Mouse (Mus musculus) stomach, postnatal 0 days (tissue): ENCODE data around the gene Srgap2. TPM values are rescaled to one million over a fixed set of nuclear protein-coding genes. Genes with fewer than 3 reads are reported as not detected.
"Not testable (repeated sequence)": the region's sequence is repeated elsewhere in the genome, so short reads cannot be mapped to it uniquely, and the experiment has no call there.

Experiments used
- ATAC-seq: fragments of 200-750 bp; cut with Nextera tagmentation; 2 replicates; pipeline ENCODE4 v1.8.0; 2017; ENCODE audit not compliant: low FRiP score, low TSS enrichment
- DNase-seq: peaks from one replicate; pipeline ENCODE4 v3.0.0-alpha.2; 2016; ENCODE audit warnings: low spot score
- H3K27ac ChIP-seq: fragments of 300-500 bp; sonication (generic); replicated peaks from 2 replicates; pipeline ENCODE4 v1.5.1; 2014; ENCODE audit warnings: mild to moderate bottlenecking, control low read depth
- H3K27me3 ChIP-seq: fragments of 300-500 bp; sonication (generic); 2 replicates; pipeline ENCODE4 v1.6.1; 2014; ENCODE audit warnings: low read length; ENCODE audit not compliant: control insufficient read depth, insufficient read depth
- H3K36me3 ChIP-seq: fragments of 300-500 bp; sonication (generic); 2 replicates; pipeline ENCODE4 v1.6.1; 2014; ENCODE audit warnings: low read length, mixed read lengths; ENCODE audit not compliant: control insufficient read depth, insufficient read depth
- H3K4me1 ChIP-seq: fragments of 300-500 bp; sonication (generic); replicated peaks from 2 replicates; pipeline ENCODE4 v1.6.1; 2014; ENCODE audit warnings: antibody characterized with exemption; ENCODE audit not compliant: control insufficient read depth, insufficient read depth
- H3K4me2 ChIP-seq: fragments of 300-500 bp; sonication (generic); replicated peaks from 2 replicates; pipeline ENCODE4 v1.6.1; 2014; ENCODE audit warnings: low read depth, mild to moderate bottlenecking, control low read depth, moderate library complexity
- H3K4me3 ChIP-seq: fragments of 300-500 bp; sonication (generic); 2 replicates; pipeline ENCODE4 v1.5.1; 2014; ENCODE audit warnings: low read depth, low read length, control low read depth
- H3K9ac ChIP-seq: fragments of 300-500 bp; sonication (generic); 2 replicates; pipeline ENCODE4 v1.6.1; 2014; ENCODE audit warnings: mild to moderate bottlenecking, low read length, control low read depth, mixed read lengths
- H3K9me3 ChIP-seq: fragments of 300-500 bp; sonication (generic); 2 replicates; pipeline ENCODE4 v1.6.1; 2016; ENCODE audit warnings: low read length; ENCODE audit not compliant: control insufficient read depth
- CTCF ChIP-seq: IDR thresholded peaks from 2 replicates; pipeline ENCODE4 v1.5.1; 2016; ENCODE audit warnings: antibody characterized with exemption, low read depth, mild to moderate bottlenecking, moderate library complexity
- EP300 ChIP-seq: optimal IDR thresholded peaks from 2 replicates; pipeline ENCODE3; 2016; ENCODE audit warnings: antibody characterized with exemption
- WGBS: fragments of 180-500 bp; shearing (Covaris S2); extraction: QIAGEN DNeasy Blood & Tissue Kit; methylation state at CpG from one replicate; pipeline ENCODE4 v1.1.7; 2014; 5-methylcytosine and 5-hydroxymethylcytosine counted together
- polyA plus RNA-seq: library from polyadenylated mRNA; unstranded; fragments of >200 nt; fragmentation: Nextera tagmentation; extraction: Ambion mirVana; gene quantifications from 2 replicates; pipeline ENCODE4 v1.2.1, GENCODE M21; 2015

Srgap2 gene
- polyA plus RNA-seq, 1 experiment from 2014 or later: 7.7 TPM

DNA sequence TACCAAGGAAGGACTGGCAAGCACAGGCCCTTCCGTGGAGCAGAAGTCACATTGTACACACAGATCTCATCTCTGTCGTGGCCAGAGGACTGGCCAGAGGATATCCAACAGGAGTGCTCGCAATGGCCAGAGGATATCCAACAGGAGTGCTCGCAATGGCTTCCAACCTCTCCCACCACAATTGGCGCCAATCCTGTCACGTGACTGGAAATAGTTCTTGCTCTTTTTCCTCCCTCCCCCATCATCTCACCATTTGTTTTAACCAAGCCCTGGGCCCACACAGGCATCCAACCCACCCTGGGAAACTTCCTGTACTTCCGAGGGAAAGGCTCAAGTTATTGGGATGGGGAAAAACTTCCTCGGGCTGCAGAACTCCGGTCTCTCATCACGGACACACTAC lies 258.4 kb downstream of the Srgap2 start:
- DNase-seq (no peak), ATAC-seq (no peak)
- Histone ChIP-seq H3K4me1 (no peaks in the 10 kb centered on the region), H3K4me2 (no peak overlapping the region), H3K36me3 (peaks cover 6% of the 10 kb centered on the region; the same call in 1 of the 2 replicates), H3K9ac (no peak overlapping the region), H3K27me3 (no peaks in the 10 kb centered on the region), H3K4me3 (no peak overlapping the region), H3K27ac (no peak overlapping the region), H3K9me3 (no peaks in the 10 kb centered on the region)
- TF ChIP-seq CTCF (no peak), EP300 (no peak)
- WGBS: 81% methylated on average over 10 of the region's 10 CpGs

DNA sequence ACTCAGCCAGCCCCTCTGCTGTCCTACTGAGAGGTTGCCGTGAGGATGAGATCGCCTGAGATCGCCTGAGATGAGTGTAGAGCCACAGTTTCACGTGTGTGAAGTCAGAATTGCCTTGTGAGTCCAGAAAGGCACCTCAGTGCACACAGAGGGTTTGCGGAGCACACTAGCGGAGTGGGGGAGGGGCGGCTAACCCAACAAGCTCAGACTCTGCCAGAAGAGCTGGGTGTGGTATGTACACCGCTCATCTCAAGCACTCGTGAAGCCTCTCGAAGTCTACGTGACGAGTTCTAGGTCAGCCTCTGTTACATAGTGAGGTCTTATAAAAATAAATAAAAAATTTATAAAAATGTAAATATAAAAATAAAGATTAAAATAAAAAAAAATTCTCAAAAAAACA lies 263.2 kb downstream of the Srgap2 start:
- no peaks in the 10 kb centered on the region for H3K27me3 ChIP-seq
- ATAC-seq (no peak), DNase-seq (no peak)
- TF ChIP-seq EP300 (no peak), CTCF (no peak)
- H3K9ac ChIP-seq: no peak overlapping the region
- 69% methylated on average over 12 of the region's 12 CpGs for WGBS
- H3K4me3 ChIP-seq: no peak overlapping the region
- no peaks in the 10 kb centered on the region for H3K4me1 ChIP-seq
- H3K9me3 ChIP-seq: no peaks in the 10 kb centered on the region
- no peaks in the 10 kb centered on the region for H3K36me3 ChIP-seq
- no peak overlapping the region for H3K4me2 ChIP-seq
- H3K27ac ChIP-seq: no peak overlapping the region

DNA sequence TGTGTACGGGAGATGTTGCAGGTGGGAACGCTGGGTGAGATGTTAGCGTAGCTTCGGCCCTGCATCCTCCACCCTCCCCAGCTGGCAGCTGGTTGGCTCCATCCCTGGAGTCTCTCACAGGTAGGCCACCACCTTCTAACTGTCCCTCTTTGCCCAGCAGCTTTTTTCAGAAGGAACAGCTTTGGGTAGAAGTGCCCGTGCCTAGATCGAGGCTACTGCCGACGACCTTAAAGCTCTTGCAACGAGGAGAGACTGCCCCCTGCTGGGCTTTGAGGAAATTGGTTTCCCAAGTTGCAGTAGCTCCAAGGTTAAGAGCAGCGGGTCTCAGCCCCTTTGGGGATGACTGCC lies 266.9 kb downstream of the Srgap2 start:
- WGBS: 36% methylated on average over 10 of the region's 10 CpGs
- TF ChIP-seq CTCF (peak; percentile 95), EP300 (no peak)
- no peaks in the 10 kb centered on the region for H3K9me3 ChIP-seq
- peak; percentile 75 for DNase-seq
- H3K27ac ChIP-seq: no peak overlapping the region
- ATAC-seq: no peak
- H3K4me3 ChIP-seq: no peak overlapping the region
- H3K4me1 ChIP-seq: no peaks in the 10 kb centered on the region
- no peaks in the 10 kb centered on the region for H3K27me3 ChIP-seq
- no peaks in the 10 kb centered on the region for H3K36me3 ChIP-seq
- no peak overlapping the region for H3K9ac ChIP-seq
- no peak overlapping the region for H3K4me2 ChIP-seq

DNA sequence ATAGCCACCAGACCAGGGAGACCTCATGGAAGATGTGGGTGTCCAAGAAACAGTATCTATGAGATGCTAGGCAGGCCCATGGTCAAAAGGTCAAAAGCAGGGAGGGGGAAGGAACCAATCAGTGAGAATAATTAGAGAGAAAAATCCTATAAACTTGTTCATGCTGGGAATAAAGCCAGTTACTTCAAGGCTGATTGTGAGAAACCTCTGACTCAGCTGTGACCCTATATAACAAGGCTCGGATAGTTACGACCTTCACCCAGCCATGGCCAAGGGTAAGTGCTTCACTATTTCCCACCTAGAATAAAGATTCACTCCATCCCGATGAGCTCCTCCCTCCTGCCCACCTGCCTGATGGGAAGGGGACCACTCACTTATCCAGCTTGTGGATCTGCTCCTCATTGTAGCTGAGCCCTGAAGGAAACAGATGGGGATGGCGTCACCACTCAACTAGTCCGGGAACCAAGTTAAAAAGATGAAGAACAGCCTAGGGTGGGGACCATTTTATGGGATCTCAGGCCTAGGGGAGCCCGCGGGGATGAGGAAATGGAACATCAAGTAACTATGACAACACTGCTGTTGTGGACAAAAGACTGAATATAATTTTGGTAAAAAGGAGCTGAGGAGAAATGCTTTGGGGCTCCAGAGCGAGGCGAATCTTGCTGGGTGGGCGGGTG lies 267.4 kb downstream of the Srgap2 start:
- WGBS: 74% methylated on average over 10 of the region's 10 CpGs
- Histone ChIP-seq H3K27me3 (no peaks in the 10 kb centered on the region), H3K27ac (no peak overlapping the region), H3K9me3 (no peaks in the 10 kb centered on the region), H3K4me1 (no peaks in the 10 kb centered on the region), H3K9ac (no peak overlapping the region), H3K4me3 (no peak overlapping the region), H3K4me2 (no peak overlapping the region), H3K36me3 (no peaks in the 10 kb centered on the region)
- DNase-seq: no peak
- no peak for ATAC-seq
- TF ChIP-seq CTCF (no peak), EP300 (no peak)

DNA sequence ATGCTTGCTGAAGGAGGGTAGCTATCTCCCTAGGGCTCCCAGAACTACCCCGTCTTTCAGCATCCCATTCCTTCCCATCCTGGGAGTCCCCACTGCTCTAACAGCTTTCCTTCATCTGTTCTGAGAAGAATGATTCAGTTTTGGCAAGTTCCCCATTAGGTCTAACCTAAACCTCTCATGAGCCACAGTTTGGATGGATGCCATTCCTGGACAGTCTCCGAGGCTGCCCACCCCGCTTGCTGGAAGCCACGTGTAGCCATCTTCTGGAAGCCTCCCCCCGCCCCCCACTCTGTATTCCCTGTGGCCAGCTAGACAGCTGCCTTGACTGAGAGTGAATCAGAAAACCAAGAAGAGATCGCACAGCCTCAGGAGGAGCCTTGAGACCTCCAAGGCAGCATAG lies 269.9 kb downstream of the Srgap2 start:
- ATAC-seq: no peak
- Histone ChIP-seq H3K27ac (no peak overlapping the region), H3K9ac (no peak overlapping the region), H3K4me1 (no peaks in the 10 kb centered on the region), H3K4me3 (no peak overlapping the region), H3K4me2 (no peak overlapping the region), H3K27me3 (no peaks in the 10 kb centered on the region), H3K9me3 (no peaks in the 10 kb centered on the region), H3K36me3 (no peaks in the 10 kb centered on the region)
- no peak for DNase-seq
- no peak for TF ChIP-seq CTCF
- WGBS: 70% methylated on average over 6 of the region's 6 CpGs

DNA sequence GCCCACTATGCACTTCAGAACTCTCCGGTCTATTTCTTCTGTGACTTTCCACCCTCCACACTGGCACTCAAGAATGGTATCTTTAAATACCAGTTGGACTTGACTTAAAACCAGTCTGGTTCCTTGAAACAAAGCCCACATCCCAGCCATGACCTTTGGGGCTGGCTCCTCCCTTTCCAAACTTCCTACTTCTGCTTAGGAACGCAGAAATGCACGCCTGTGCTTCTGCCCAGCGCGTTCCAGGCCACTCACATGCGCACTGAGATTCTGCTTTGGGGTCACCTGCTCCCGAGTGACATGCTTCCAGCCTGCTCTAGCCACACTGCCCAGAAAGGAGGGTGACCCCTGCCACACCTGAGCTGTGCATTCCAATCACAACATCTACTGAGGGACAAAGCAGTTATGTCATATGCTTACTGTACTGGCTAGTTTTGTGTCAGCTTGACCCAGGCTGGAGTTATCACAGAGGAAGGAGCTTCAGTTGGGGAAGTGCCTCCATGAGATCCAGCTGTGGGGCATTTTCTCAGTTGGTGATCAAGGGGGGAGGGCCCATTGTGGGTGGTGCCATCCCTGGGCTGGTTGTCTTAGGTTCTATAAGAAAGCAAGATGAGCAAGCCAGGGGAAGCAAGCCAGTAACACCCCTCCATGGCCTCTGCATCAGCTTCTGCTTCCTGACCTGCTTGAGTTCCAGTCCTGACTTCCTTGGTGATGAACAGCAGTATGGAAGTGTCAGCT lies 274.5 kb downstream of the Srgap2 start:
- DNase-seq (peak; percentile 43), ATAC-seq (peak; percentile 45; the same call in 1 of the 2 replicates)
- not testable (repeated sequence) for H3K9me3 ChIP-seq, H3K9ac ChIP-seq, H3K27me3 ChIP-seq, H3K4me3 ChIP-seq, H3K4me1 ChIP-seq, H3K4me2 ChIP-seq, H3K36me3 ChIP-seq
- peak overlapping the region; percentile 87 for H3K27ac ChIP-seq
- peak; percentile 65 for TF ChIP-seq EP300
- WGBS: 49% methylated on average over 7 of the region's 7 CpGs
